Mouse (Mus musculus) frontal cortex, postnatal 25 days (tissue): ENCODE measurements around the gene Lrp1.

Source experiments
- DNase-seq, 2 experiments: peaks; one replicate each; pipeline ENCODE4 v3.0.0; 2022; ENCODE audit warnings: low spot score in 2 of 2

Lrp1 gene

DNA sequence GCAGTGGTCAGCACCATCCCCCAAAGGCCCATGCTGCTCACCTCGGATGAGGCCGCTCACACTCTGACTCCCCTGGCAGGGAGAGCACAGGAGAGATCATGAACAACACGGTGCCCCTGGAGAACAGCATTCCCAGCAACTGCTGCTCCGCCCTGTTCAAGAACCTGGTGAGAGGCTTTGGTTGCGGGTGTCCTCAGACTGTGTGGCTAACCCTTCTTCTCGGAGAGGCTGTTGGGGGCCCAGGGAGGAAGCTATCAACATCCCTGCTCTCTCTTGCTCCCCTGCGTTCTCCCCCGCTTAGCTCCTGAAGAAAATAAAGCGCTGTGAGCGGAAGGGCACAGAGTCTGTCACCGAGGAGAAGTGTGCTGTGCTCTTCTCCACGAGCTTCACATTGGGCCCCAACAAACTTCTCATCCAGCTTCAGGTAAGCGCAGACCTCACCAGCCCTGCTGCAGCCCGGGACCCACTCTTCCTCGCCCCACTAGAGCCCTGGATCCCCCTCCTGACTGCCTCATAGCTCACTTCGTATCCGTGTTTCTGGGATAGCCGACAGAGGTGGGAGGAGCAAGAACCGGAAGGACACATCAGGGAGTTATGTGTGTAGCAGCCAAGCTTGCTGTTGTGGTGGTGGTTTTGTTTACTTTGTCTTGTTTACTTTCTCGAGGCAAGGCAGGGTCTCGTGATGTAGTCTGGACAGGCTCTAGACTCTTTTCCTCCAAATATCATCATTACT, 32.1 kb upstream of the Lrp1 start:
- DNase-seq = no peak

DNA sequence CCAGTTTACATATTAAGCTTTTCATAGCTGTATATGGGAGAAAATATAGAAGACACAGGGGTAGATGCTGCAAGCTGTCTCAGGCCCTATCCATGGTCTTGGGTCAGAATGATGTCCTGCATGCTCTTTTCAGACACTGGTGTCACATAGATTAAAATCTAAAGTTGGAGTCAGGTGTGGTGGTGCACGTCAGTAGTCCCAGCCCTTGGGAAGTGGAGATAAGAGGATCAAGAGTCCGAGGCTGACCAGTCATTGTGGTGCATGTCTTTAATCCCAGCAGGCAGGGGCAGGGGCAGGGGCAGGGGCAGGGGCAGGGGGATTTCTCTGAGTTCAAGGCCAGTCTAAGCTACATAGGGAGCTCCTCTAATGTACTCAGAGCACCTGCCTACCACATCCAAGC, 24.8 kb upstream of the Lrp1 start:
- DNase-seq = no peak

DNA sequence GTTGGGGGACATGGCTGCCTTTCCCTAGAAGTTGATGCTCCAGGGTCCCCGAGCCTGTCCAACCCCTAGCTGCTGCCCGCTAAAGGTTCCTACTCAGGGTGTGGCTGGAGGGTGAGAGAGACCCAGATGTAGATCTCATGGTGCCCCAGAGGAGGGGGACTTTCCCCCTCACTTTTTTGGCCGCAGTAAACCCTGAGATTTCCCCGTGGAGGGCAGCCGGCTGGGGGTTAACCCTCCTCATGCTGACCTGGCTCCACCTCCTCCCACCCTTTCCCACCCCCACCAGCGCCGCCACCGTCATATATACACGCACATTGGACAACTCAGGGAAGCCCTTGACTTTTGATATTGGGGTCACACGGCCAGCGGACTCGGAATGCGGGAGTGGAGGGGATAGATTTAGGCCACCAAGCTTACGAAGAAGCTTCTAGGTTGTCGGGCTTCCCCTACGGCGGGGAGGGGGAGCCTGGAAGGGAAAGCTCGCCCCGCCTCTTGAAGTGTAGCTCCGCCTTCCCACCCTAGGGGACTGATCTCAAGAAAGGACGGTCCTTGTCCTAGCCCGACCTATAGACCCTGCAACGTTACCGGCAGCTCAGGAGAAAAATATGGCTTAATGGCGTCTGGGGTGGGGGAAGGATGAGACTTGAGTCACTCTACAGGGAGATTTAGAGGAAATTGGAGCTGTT, 22.7 kb upstream of the Lrp1 start:
- DNase-seq = no peak

DNA sequence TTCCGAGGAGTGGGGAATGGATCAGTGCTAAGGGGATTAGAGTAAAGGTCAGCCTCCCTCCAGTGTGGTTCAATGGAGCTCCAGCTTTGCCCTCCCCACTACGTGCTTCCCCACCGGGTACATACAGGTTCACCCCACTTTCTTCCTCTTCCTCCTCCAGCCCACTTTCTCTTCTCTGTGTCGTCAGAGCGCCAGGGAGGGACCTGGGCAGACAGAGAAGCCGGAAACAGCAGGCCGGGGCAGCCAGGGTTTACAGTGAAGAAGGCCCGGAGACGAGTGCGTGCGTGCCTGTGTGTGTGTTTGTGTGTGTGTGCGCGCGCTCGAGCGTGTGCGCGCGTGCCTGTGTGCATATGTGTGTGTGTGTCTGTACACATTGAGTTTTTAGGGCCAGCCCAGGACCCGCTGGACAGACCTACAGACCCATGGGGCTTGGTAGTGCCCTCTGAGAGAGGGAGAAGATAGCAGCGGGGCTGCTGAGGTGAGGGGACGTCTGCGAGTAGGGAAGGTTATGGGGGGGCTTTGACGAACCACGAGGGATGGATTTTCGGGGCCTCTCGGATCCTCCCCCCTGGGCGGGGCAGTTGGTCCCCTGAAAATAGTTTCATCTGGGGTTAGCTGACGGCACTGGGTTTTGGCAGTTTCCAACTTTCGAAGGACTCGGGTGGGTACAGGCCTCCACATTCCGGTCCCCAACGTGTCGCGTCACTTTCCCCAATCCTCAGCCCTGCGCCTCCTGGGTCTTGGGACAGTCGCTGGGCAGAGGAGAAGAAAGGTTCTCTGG, 22.0 kb upstream of the Lrp1 start, which contains the start of gene Stat6:
Stat6 (plus strand) TSS at position 215 of the 781 bp plus-strand sequence.
- no peak for DNase-seq

DNA sequence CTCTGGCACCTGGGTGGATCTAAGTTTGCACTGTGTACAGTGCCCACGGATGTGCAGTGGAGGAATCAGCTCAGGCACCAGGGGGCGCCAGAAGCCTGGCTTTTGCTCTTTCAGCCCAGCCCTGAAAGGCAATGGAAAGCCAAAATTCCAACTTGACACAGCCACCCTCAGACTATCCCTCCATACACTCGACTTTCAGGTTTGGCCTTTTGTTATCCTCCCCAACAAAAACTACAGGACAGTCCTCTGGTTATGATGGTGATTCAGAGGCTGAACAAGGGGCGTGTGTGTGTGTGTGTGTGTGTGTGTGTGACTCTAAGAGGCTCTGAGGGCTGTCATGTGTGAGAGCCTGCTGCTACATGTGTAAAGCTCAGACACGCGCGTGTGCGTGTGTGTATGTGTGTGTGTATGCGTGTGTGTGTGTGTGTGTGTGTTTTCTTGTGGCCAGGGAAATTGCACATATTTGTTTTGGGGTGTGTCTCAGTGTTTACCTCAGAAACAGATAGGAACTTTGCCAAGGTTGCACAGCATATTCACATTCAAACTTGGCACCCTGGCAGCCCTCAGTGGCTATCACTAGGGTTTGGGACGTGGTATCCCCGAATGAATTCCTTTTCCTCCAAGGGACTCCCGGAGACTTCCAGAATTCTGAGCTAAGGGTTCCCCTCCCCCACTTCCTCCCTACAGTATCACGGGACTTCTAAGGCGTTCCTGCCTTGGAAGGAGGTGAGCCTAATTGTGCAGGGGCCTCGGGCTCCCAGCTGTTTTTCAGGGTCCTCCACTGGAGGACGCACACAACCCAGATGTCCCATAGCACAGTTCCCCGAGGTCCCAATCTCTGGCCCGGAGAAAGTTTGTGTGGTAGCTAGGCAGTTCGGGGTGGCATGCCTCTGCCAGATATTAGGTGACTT, 21.2 kb upstream of the Lrp1 start:
- DNase-seq = peak; percentile 82 to 88

DNA sequence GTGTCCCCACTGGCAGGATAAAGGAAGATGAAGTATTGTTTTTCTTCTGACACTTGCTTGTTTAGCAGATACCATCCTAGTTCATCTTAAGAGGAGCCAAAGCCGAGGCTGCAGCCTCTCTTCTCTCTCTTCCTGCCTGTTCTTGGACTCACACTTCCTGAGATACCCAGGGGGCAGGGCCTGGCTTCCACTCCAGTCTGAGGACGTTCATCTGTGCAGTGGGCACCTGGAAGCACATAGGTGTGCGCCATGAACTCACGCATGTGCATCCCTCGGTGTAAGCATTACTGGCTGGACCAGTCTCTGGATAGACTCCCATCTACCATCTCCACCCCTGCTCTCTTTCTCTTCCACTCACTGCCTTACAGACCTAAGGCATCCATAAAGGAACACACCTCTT, 19.5 kb upstream of the Lrp1 start:
- DNase-seq = no peak

DNA sequence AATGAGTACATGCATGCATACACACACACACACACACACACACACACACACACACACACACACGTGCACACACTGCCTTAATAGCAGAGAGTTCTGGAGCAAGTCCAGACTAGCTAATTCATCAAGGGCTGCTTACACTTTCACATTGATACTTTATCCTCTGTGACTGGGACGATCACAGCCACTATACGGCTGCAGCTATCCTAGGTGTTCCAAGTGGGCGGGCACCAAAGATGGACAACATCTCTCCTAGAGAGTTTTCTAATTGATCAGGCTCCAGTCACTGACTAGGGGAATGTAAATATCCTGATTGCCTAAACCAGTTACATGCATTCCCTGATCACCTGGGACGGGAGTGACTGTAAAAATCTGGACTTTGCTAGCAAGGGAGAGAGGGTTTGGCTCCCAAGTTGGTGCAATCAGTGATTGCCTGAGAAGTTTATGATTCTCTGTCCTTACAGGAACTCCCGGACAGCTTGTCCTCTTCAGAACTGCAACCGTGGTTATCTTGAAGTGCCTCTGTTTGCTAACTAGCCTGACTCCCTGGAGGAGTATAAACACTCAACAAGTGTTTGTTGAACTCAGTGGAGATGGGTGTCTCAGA, 11.8 kb upstream of the Lrp1 start:
- no peak for DNase-seq

DNA sequence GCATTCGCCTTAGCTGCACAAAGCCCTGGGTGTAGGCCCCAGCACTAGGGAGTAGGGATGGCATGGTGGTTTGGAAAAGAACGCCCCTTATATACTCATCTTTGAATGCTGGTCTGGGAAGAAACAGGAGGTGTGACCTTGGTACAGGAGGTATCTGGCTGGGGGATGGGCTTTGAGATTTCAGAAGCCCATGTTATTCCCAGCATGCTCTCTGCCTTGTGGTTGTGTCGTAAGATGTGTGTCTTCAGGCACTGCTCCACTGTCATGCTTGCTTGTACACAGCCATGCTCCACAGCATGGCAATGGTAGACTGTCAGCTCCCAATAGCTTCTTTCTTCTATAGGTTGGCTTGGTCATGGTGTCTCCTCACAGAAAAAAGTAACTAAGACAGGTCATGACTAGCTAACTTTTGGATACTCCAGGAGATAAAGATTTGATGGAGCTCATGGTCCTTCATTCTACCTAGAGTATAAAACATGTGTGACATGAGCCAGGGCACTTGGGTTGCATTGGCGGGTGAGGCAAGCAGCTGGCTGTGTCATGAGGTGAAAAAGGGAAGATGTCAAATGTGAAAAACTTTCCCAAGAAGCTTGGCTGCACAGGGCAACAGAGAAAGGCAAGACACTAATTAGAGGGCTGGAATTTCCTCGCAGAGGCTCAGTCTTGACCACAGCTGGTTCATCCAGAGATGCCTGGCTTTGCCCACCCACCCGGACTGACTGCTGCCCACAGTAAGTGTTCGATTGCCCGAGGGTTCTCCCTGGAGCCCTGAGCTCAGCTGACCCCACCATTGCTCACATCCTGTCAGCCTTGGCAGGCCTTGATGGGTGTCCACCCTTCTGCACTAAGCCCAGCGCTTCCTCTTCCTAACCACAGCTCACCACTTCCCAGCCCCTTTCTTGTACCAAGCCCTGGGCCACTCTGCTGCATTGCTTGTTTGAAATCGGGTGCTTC, 10.6 kb upstream of the Lrp1 start:
- DNase-seq = no peak

DNA sequence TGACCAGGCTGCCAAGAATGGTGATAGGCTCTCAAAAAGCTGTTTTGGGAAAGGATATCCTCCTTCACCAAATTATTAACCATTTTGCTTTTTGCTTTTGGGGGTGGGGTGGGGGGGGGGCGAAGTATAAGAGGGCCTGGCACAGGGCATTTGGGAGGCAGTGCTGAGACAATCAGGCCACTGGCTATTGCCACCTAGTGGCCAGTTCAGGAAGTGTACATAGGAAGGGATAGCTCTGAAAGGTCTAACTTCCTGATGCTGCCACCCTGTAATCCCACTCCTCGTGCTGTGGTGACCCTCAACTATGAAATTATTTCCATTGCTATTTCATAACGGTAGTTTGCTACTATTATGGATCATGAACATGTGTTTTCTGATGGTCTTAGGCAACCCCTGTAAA, 5.5 kb upstream of the Lrp1 start:
- no peak for DNase-seq

DNA sequence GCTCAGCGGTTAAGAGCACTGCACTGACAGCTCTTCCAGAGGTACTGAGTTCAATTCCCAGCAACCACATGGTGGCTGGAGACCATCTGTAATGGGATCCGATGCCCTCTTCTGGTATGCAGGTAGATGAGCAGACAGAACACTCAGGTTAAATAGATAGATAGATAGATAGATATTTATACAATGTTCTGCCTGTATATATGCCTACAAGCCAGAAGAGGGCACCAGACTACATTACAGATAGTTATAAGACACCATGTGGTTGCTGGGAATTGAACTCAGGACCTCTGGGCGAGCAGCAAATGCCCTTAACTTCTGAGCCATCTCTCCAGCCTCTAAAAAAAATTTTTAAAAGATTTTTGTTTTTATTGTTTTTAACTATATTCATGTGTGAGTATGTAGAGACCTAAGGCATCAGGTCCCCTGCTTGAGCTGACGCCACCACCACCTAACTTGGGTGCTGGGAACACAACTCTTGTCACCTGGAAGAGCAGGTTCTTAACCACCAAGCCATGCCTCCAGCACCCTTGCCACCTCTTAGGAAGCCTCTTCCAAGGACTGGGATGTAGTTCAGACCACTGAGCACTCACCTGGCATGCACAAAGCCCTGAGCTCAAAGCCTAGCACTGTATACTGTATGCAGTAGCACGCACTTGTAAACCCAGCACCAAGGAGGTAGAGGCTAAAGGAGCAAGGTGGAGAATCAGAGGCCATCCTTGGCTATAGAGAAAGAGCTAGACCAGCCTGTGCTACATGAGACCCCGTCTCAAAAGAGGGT, 2.7 kb upstream of the Lrp1 start:
- no peak for DNase-seq

DNA sequence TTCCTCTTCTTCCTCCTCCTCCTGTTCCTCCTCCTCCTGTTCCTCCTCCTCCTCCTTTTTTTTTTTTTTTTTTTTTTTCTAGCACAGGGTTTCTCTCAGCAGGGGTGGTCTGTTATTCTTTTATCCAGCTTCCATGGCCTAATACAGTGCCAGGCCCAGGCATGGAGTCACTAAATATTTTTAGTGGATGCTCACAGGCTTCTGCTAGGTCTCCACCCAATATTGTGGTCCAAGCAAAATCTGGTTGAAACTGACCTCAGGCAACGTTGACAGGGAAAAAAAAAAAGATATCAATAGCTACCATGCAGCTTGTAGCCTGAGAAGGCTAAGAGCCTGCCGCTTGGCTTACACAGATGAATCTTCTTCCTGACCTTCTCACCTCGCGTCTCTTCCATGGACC, 1.7 kb upstream of the Lrp1 start:
- DNase-seq = no peak

DNA sequence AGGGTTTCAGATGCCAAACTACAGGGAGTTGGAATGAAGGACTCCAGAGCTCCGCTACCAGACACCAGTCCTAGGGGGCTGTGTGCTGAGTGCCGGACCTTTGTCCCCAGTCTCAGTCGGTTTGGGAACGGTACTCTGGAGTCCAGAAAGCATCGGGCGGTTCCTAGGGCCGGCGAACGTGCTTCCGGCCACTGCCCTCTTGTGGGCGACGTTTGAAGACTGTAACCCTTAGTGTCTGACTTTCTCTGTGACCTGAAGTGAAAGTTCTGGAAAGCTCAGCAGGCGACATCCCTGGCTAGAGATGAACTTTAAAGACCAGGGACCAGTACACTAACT, 1.1 kb upstream of the Lrp1 start:
- DNase-seq = no peak

DNA sequence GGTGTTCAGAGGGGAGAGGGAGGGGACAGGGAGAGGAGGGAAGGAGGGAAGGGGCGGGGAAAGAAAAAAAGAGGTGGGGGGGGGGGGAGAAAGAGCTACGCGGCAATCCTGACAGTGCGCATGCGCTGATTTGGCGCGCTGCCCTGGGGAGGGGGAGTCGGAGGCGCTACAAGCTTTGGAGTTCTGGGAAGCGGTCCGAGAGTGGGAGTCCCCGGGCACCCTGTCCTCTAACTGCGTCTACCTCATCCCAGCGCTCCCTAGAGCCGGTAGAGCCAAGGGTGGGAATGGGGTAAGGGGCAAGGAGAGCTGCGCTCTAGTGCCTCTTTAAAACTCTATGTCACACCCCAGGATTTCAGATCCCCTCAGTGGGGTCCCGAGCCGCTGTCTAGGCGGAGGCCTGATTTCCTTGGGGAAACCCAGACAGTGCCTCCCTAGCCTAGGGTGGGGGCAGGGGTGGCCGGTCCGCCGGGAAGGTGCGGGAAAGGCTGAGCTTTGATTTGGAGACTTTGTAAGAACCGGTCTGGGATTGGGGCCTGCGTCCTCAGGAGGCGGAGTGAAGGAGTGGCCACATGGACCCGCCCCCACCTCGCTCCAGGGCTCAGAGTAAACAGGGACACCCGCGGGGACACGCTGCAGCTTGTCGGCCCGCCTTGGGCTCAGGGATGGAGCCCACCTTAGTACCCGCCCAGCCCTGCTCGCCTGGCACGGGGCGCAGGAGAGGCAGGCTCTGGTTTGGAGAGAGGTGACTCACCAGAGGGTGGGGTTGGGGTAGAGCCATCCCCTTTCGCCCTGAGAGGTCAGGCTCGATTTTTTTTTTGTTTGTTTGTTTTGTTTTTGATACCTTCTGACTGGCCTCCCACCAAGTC, 476 bp upstream of the Lrp1 start:
- peak; percentile 70 to 80 for DNase-seq

DNA sequence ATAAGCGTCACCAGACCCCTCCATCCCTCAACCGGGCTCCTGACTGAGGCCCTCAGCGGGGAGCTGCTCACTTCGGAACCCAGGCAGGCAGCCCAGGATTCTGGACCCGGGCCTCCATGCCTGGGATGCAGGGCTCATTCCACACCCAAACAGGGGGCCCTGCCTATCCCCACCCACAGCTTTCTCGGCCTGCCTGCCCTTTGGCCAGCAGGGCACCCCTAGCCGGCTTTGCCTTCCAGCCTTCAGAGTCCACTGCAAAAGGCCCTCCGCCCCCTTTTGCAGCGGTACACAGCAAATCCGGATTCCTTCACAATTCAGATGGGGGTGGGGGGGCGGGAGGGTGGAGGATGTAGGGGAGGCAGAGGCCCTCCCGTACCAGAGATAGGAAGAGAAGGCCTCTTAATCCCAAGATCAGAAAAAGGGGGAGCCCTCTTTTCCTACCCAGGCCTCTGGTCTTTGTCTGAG, 975 bp downstream of the Lrp1 start:
- DNase-seq = no peak

DNA sequence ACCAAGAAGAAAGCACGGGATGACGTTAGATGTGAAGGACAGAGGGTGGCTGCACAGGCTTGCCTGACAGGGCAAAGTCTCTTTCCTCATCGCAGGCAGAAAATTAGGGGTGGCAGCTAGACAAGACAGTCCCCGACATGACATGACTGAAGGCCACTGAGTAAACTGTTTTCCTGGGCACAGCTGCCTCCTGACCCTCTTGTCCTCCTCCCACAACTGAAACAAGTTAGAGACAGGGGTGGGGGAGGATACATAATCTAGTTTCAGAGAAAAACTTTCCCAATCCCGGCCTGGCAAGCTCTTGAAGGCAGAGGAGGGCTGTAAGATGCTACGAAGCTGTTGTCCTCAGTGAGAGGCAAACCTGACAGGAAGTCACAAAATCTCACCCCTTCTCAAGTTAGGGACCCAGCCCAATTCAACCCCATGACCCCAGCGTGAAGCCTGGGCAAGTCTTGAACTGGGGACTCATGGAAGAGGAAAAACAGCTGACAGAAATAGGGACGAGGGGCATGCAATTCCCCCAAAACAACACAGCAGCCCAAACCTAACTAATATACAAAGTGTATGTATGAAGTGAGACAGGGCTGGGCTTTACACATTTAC, 1.7 kb downstream of the Lrp1 start:
- DNase-seq = no peak

DNA sequence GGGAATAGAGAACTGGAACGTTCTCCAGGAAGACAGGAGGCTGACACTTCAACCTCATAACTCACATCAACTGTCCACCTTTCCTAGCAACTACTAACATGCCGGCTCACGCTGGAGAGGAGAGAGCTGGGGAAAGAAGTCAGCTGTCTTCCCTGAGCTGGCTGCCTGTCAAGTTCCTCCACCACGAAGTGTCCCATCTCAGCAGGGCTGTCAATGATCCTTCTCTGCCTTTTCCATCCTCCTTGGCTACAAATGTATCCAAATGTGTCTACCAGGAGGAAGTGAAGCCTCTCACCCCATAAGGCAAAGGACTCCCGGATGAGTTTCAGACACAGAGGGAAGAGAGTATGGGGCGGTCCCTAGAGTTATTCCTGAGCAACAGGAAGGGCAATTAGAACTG, 2.8 kb downstream of the Lrp1 start:
- no peak for DNase-seq

DNA sequence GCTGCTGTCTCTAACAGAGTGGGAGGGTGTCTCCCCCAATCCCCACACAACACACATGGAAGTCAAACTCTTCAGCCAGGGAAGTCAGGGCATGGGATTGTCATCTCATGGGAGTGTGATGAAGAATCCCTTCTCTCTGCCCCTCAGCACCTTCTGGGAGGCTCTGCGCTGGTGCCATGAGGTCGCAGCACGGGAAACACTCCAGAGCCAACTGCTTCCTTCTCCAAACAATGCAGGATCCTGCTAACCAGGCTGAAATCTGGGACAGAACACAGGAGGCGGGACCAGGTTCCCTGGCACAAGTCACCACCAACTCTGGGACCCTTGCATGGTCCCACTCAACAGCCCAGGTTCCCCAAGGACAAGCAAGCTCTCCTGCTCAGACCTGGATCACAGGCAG, 3.7 kb downstream of the Lrp1 start:
- DNase-seq = no peak

DNA sequence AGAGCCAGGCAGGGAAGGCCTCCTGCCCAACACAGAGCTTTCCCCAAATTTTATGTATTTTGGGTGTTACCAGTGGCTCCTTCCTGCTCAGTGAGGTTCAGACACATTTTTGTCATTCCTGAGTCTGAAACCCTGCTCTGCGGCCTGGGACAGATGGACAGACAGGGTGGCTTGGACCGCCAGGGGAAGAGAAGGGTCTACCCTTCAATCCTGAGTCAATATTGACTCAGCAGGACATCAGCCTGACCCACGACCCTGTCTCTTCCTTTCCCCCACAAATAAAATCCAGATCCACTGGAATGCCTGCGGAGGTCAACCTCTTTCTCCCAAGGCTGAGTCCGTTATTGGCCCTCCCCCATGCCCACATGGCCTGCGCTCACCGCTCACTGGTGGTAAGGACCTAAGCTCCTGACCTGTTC, 4.7 kb downstream of the Lrp1 start:
- DNase-seq = no peak
